Mouse (Mus musculus) stomach, embryonic 15.5 days (tissue): ENCODE data around the gene BC048679. TPM values are rescaled to one million over a fixed set of nuclear protein-coding genes. Genes with fewer than 3 reads are reported as not detected.
"Not testable (repeated sequence)": the region's sequence is repeated elsewhere in the genome, so short reads cannot be mapped to it uniquely, and the experiment has no call there.

ENCODE experiments used
- ATAC-seq: fragments of 200-750 bp; cut with Nextera tagmentation; 2 replicates; pipeline ENCODE4 v1.8.0; 2017; ENCODE audit warnings: low read depth, moderate number of reproducible peaks, moderate TSS enrichment; ENCODE audit not compliant: insufficient read depth, low FRiP score
- H3K27ac ChIP-seq: fragments of 300-500 bp; sonication (generic); 2 replicates; pipeline ENCODE4 v1.5.1; 2015; ENCODE audit warnings: mild to moderate bottlenecking, inconsistent platforms
- H3K27me3 ChIP-seq: fragments of 300-500 bp; sonication (generic); replicated peaks from 2 replicates; pipeline ENCODE4 v1.6.1; 2015; ENCODE audit warnings: inconsistent platforms
- H3K36me3 ChIP-seq: fragments of 300-500 bp; sonication (generic); 2 replicates; pipeline ENCODE4 v1.6.1; 2015; ENCODE audit warnings: inconsistent platforms
- H3K4me1 ChIP-seq: fragments of 300-500 bp; sonication (generic); 2 replicates; pipeline ENCODE4 v1.6.1; 2015; ENCODE audit warnings: inconsistent platforms
- H3K4me2 ChIP-seq: fragments of 300-500 bp; sonication (generic); 2 replicates; pipeline ENCODE4 v1.6.1; 2015; ENCODE audit warnings: mild to moderate bottlenecking, inconsistent platforms
- H3K4me3 ChIP-seq: fragments of 300-500 bp; sonication (generic); replicated peaks from 2 replicates; pipeline ENCODE4 v1.5.1; 2015; ENCODE audit warnings: inconsistent platforms
- H3K9ac ChIP-seq: fragments of 300-500 bp; sonication (generic); 2 replicates; pipeline ENCODE4 v1.6.1; 2015; ENCODE audit warnings: inconsistent platforms
- H3K9me3 ChIP-seq: fragments of 300-500 bp; sonication (generic); 2 replicates; pipeline ENCODE4 v1.6.1; 2016; ENCODE audit warnings: inconsistent platforms
- WGBS: fragments of 180-500 bp; shearing (Covaris S2); methylation state at CpG from one replicate; pipeline ENCODE4 v1.1.7; 2015; 5-methylcytosine and 5-hydroxymethylcytosine counted together
- polyA plus RNA-seq: library from polyadenylated mRNA; unstranded; fragments of >200 nt; fragmentation: Nextera tagmentation; extraction: Ambion mirVana; gene quantifications from 2 replicates; pipeline ENCODE4 v1.2.1, GENCODE M21; 2015

BC048679 gene
- polyA plus RNA-seq, 1 experiment from 2014 or later = not detected

GRCm38 (mm10) chr7:81516154-81517030 is 18.3 kb upstream of the BC048679 start:
- Histone ChIP-seq H3K27me3 (no peaks in the 10 kb centered on the region), H3K27ac (no peak overlapping the region), H3K4me3 (no peak overlapping the region), H3K4me2 (no peak overlapping the region), H3K9me3 (no peaks in the 10 kb centered on the region), H3K4me1 (no peaks in the 10 kb centered on the region), H3K36me3 (no peaks in the 10 kb centered on the region), H3K9ac (no peak overlapping the region)
- ATAC-seq = no peak
- WGBS = 64% methylated on average over 6 of the region's 6 CpGs

- 27% methylated on average over 13 of the region's 13 CpGs for WGBS
- Histone ChIP-seq H3K36me3 (no peaks in the 10 kb centered on the region), H3K27ac (no peak overlapping the region), H3K4me1 (no peaks in the 10 kb centered on the region), H3K4me2 (no peak overlapping the region), H3K4me3 (no peak overlapping the region), H3K27me3 (no peaks in the 10 kb centered on the region), H3K9me3 (no peaks in the 10 kb centered on the region), H3K9ac (no peak overlapping the region)
- ATAC-seq = no peak
Observed at GRCm38 (mm10) chr7:81514906-81515590, 17.0 kb upstream of the BC048679 start.

DNA sequence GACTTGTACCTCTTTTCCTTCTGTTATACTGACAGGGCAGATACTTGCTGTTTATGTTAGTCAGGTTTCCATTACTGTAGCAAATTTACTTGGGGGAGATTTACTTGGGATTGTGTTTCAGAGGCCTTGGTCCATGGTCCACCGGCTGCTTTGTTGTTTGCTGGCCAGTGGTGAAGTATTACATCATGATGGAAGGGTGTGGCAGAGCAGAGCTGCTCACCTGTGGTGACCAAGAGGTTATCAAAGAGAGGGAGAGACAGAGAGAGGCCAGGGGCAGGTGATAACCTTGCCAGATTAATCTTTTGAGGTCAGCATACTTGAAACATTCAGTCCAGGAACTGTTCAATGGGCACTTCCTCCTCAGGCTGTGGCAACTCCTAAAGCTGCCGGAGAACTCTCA is 3.0 kb upstream of the BC048679 start:
- no peaks in the 10 kb centered on the region for H3K4me1 ChIP-seq
- WGBS = 40% methylated on average over 2 of the region's 2 CpGs

GRCm38 (mm10) chr7:81497171-81497570 is 910 bp downstream of the BC048679 start:
- WGBS = 15% methylated on average over 6 of the region's 6 CpGs
- H3K9me3 ChIP-seq = no peaks in the 10 kb centered on the region
- ATAC-seq = no peak
- H3K36me3 ChIP-seq = no peaks in the 10 kb centered on the region
- H3K4me2 ChIP-seq = no peak overlapping the region
- H3K9ac ChIP-seq = no peak overlapping the region
- peaks cover 26% of the 10 kb centered on the region for H3K27me3 ChIP-seq
- peaks cover 6% of the 10 kb centered on the region; the same call in 1 of the 2 replicates for H3K4me1 ChIP-seq
- H3K27ac ChIP-seq = no peak overlapping the region
- no peak overlapping the region for H3K4me3 ChIP-seq

More for the DNA sequence above, 3.0 kb upstream of the BC048679 start:
- H3K4me3 ChIP-seq = no peak overlapping the region
- no peak for ATAC-seq
- H3K4me2 ChIP-seq = no peak overlapping the region
- H3K9me3 ChIP-seq = no peaks in the 10 kb centered on the region
- H3K27me3 ChIP-seq = no peaks in the 10 kb centered on the region
- H3K36me3 ChIP-seq = no peaks in the 10 kb centered on the region
- no peak overlapping the region for H3K9ac ChIP-seq
- no peak overlapping the region for H3K27ac ChIP-seq

GRCm38 (mm10) chr7:81493331-81494021 is 4.6 kb downstream of the BC048679 start, which contains the start of gene Ap3b2:
TSS of gene Ap3b2 (minus strand) at chr7:81493925.
- Histone ChIP-seq H3K9me3 (no peaks in the 10 kb centered on the region), H3K4me2 (peak within 1 kb of the TSS; percentile 95), H3K4me3 (peak within 1 kb of the TSS; percentile 53), H3K9ac (no peak within 1 kb of the TSS), H3K27me3 (peaks cover 30% of the 10 kb centered on the region), H3K36me3 (no peaks in the 10 kb centered on the region), H3K27ac (no peak within 1 kb of the TSS), H3K4me1 (peaks cover 6% of the 10 kb centered on the region; the same call in 1 of the 2 replicates)
- WGBS = under 1% methylated on average over 50 of the region's 57 CpGs
- ATAC-seq = peak; percentile 63; the same call in 1 of the 2 replicates

DNA sequence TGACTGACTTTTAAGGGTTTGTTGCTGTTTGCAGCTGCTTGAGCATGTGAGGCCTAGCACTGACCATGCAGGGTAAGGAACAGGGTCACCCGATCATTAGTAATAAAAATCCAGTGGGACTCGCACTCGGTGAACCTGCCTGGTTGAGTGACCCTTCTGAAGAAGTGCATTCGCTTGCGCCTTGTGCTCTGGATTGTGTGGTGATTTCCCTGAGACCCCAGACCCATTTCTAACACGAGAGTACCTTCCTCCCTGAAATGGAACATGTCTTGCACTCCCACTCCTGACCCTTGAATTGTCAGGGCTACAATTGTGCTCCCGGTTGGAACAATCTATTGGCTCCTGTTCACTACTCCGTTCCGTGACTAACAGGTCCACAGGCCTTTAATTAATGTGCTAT is 5.5 kb downstream of the BC048679 start:
- Histone ChIP-seq H3K4me1 (peaks cover 6% of the 10 kb centered on the region; the same call in 1 of the 2 replicates), H3K4me3 (peak overlapping the region; percentile 53; the same call in 1 of the 2 replicates), H3K9ac (no peak overlapping the region), H3K27ac (no peak overlapping the region), H3K4me2 (peak overlapping the region; percentile 95; the same call in 1 of the 2 replicates), H3K36me3 (no peaks in the 10 kb centered on the region), H3K9me3 (no peaks in the 10 kb centered on the region), H3K27me3 (peaks cover 30% of the 10 kb centered on the region)
- ATAC-seq = no peak
- 46% methylated on average over 9 of the region's 9 CpGs for WGBS

GRCm38 (mm10) chr7:81489649-81490048 is 8.4 kb downstream of the BC048679 start:
- WGBS = 10% methylated on average over 9 of the region's 9 CpGs
- ATAC-seq = no peak

DNA sequence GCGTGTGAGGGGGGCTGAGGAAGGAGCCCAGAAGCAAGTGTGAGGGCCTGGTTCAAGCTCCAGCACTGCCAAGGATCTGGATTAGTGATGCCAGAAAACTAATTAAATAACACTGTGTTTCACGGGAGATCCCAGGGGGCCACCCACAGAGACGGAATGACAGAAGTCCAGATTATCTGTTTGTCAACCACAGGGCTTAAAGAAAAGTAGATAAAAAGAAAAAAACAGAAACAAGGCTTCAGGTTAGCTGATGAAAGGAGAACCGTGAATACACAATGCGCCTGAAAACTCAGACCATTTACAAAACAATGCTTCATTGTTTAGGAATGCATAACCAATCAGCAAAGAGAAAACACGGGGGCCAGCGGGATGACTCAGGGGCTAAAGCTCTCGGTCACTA is 17.3 kb downstream of the BC048679 start:
- Histone ChIP-seq H3K36me3 (no peaks in the 10 kb centered on the region), H3K4me1 (0 out of 2 replicates have a peak, but pooled peaks cover 3% of the 10 kb centered on the region), H3K27me3 (peaks cover 19% of the 10 kb centered on the region), H3K27ac (no peak overlapping the region), H3K4me2 (no peak overlapping the region), H3K4me3 (no peak overlapping the region), H3K9ac (no peak overlapping the region), H3K9me3 (no peaks in the 10 kb centered on the region)
- WGBS = 15% methylated on average over 8 of the region's 8 CpGs
- no peak for ATAC-seq

More at GRCm38 (mm10) chr7:81489649-81490048, 8.4 kb downstream of the BC048679 start:
- Histone ChIP-seq H3K27ac (no peak overlapping the region), H3K36me3 (no peaks in the 10 kb centered on the region), H3K4me3 (no peak overlapping the region), H3K4me2 (no peak overlapping the region), H3K4me1 (peaks cover 6% of the 10 kb centered on the region; the same call in 1 of the 2 replicates), H3K9me3 (no peaks in the 10 kb centered on the region), H3K9ac (no peak overlapping the region), H3K27me3 (peaks cover 20% of the 10 kb centered on the region)

- no peak for ATAC-seq
- H3K9me3 ChIP-seq = no peaks in the 10 kb centered on the region
- WGBS = 68% methylated on average over 3 of the region's 3 CpGs
- no peaks in the 10 kb centered on the region for H3K36me3 ChIP-seq
- H3K9ac ChIP-seq = no peak overlapping the region
- no peak overlapping the region for H3K27ac ChIP-seq
- no peak overlapping the region for H3K4me2 ChIP-seq
- 0 out of 2 replicates have a peak, but pooled peaks cover 3% of the 10 kb centered on the region for H3K4me1 ChIP-seq
- peaks cover 19% of the 10 kb centered on the region for H3K27me3 ChIP-seq
- H3K4me3 ChIP-seq = no peak overlapping the region
Observed at GRCm38 (mm10) chr7:81479531-81480090, 18.5 kb downstream of the BC048679 start.

GRCm38 (mm10) chr7:81478261-81478660 is 19.8 kb downstream of the BC048679 start:
- H3K27ac ChIP-seq, ATAC-seq, H3K4me2 ChIP-seq, H3K9ac ChIP-seq, H3K4me1 ChIP-seq, H3K4me3 ChIP-seq, H3K36me3 ChIP-seq, H3K9me3 ChIP-seq: not testable (repeated sequence)
- H3K27me3 ChIP-seq = peaks cover 19% of the 10 kb centered on the region

DNA sequence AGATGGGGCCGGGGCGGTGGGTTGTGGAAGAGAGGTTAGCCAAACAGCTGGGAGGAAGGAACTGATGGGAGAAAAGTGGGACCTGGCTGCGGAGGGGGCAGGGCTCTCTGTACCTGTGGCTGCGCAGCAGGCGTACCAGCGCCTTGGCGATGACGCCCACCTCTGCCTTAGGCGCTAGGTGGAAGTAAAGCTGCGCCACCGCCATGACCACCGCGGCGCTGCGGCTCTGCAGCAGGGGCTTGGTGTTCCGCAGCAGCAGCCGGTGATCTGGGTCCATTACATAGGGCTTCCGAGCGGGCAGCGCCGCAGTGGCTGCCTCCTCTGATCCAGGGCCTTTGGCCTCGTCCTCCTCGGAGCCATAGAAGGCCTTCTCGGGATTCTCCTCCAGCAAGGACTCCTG is 21.2 kb downstream of the BC048679 start:
- ATAC-seq = no peak
- peaks cover 19% of the 10 kb centered on the region for H3K27me3 ChIP-seq
- no peak overlapping the region for H3K9ac ChIP-seq
- 3% methylated on average over 24 of the region's 24 CpGs for WGBS
- H3K4me2 ChIP-seq = peak overlapping the region; percentile 34
- 0 out of 2 replicates have a peak, but pooled peaks cover 3% of the 10 kb centered on the region for H3K4me1 ChIP-seq
- no peaks in the 10 kb centered on the region for H3K36me3 ChIP-seq
- no peak overlapping the region for H3K4me3 ChIP-seq
- H3K9me3 ChIP-seq = no peaks in the 10 kb centered on the region
- no peak overlapping the region for H3K27ac ChIP-seq
